Mouse (Mus musculus): ENCODE measurements around the gene Grm7. TPM values are rescaled to one million over a fixed set of nuclear protein-coding genes. Genes with fewer than 3 reads are reported as not detected.

Gene Grm7
- polyA plus RNA-seq (2014; fragmentation: Nextera tagmentation; extraction: Ambion mirVana): 3.2 and 4.5 TPM in 2 replicates

GRCm38 (mm10) chr6:110645411-110646361, at the start of gene Grm7:
Grm7 (plus strand) TSS chr6:110645581.
- Histone ChIP-seq H3K9ac (ENCODE audit: low read depth, low read length) (peak within 1 kb of the TSS; percentile 50), H3K36me3 (ENCODE audit: control insufficient read depth, insufficient read depth, low read length) (no peaks in the 10 kb centered on the region), H3K4me3 (ENCODE audit: low read depth, low read length) (peak within 1 kb of the TSS; percentile 55), H3K4me1 (ENCODE audit: control insufficient read depth, insufficient read depth, low read length) (peaks cover 11% of the 10 kb centered on the region; the same call in 1 of the 2 replicates), H3K27me3 (replicated peaks; ENCODE audit: control insufficient read depth, insufficient read depth, low read length) (peaks cover 47% of the 10 kb centered on the region), H3K27ac (replicated peaks; ENCODE audit: low read depth, low read length) (no peak within 1 kb of the TSS), H3K4me2 (ENCODE audit: low read depth, low read length) (peak within 1 kb of the TSS; percentile 84), H3K9me3 (ENCODE audit: control insufficient read depth, low read length) (no peaks in the 10 kb centered on the region)
- ATAC-seq (ENCODE audit: low read depth) (peak; percentile 81), DNase-seq (ENCODE audit: low spot score) (peak; percentile 68)
- WGBS: under 1% methylated on average over 40 of the region's 65 CpGs

GRCm38 (mm10) chr6:110645041-110645410, 355 bp upstream of the Grm7 start:
- DNase-seq (ENCODE audit: low spot score) (no peak), ATAC-seq (ENCODE audit: low read depth) (no peak; the same call in 1 of the 2 replicates)
- H3K27me3 ChIP-seq (replicated peaks; ENCODE audit: control insufficient read depth, insufficient read depth, low read length): peaks cover 47% of the 10 kb centered on the region
- H3K36me3 ChIP-seq (ENCODE audit: control insufficient read depth, insufficient read depth, low read length): no peaks in the 10 kb centered on the region
- no peak overlapping the region for H3K9ac ChIP-seq (ENCODE audit: low read depth, low read length)
- H3K9me3 ChIP-seq (ENCODE audit: control insufficient read depth, low read length): no peaks in the 10 kb centered on the region
- H3K4me1 ChIP-seq (ENCODE audit: control insufficient read depth, insufficient read depth, low read length): peaks cover 11% of the 10 kb centered on the region; the same call in 1 of the 2 replicates
- no peak overlapping the region for H3K27ac ChIP-seq (replicated peaks; ENCODE audit: low read depth, low read length)
- peak overlapping the region; percentile 84 for H3K4me2 ChIP-seq (ENCODE audit: low read depth, low read length)
- peak overlapping the region; percentile 55 for H3K4me3 ChIP-seq (ENCODE audit: low read depth, low read length)
- WGBS: 4% methylated on average over 7 of the region's 7 CpGs

- Histone ChIP-seq H3K27ac (replicated peaks; ENCODE audit: low read depth, low read length) (no peak overlapping the region), H3K4me3 (ENCODE audit: low read depth, low read length) (peak overlapping the region; percentile 55), H3K4me2 (ENCODE audit: low read depth, low read length) (peak overlapping the region; percentile 84), H3K4me1 (ENCODE audit: control insufficient read depth, insufficient read depth, low read length) (peaks cover 11% of the 10 kb centered on the region; the same call in 1 of the 2 replicates), H3K36me3 (ENCODE audit: control insufficient read depth, insufficient read depth, low read length) (no peaks in the 10 kb centered on the region), H3K9me3 (ENCODE audit: control insufficient read depth, low read length) (no peaks in the 10 kb centered on the region), H3K9ac (ENCODE audit: low read depth, low read length) (no peak overlapping the region), H3K27me3 (replicated peaks; ENCODE audit: control insufficient read depth, insufficient read depth, low read length) (peaks cover 47% of the 10 kb centered on the region)
- ATAC-seq (ENCODE audit: low read depth): no peak
- peak; percentile 21 for DNase-seq (ENCODE audit: low spot score)
- 2% methylated on average over 12 of the region's 12 CpGs for WGBS
These were observed 1.5 kb downstream of the Grm7 start for GRCm38 (mm10) chr6:110646901-110647300.

- Histone ChIP-seq H3K9me3 (ENCODE audit: control insufficient read depth, low read length) (no peaks in the 10 kb centered on the region), H3K4me2 (ENCODE audit: low read depth, low read length) (no peak overlapping the region), H3K27me3 (replicated peaks; ENCODE audit: control insufficient read depth, insufficient read depth, low read length) (peaks cover 44% of the 10 kb centered on the region), H3K9ac (ENCODE audit: low read depth, low read length) (no peak overlapping the region), H3K4me1 (ENCODE audit: control insufficient read depth, insufficient read depth, low read length) (peaks cover 11% of the 10 kb centered on the region; the same call in 1 of the 2 replicates), H3K36me3 (ENCODE audit: control insufficient read depth, insufficient read depth, low read length) (no peaks in the 10 kb centered on the region), H3K4me3 (ENCODE audit: low read depth, low read length) (no peak overlapping the region), H3K27ac (replicated peaks; ENCODE audit: low read depth, low read length) (no peak overlapping the region)
- ATAC-seq (ENCODE audit: low read depth) (no peak), DNase-seq (ENCODE audit: low spot score) (no peak)
- 71% methylated on average over 1 of the region's 1 CpGs for WGBS
These were observed 3.8 kb downstream of the Grm7 start for GRCm38 (mm10) chr6:110649227-110649626.

- Histone ChIP-seq H3K27ac (replicated peaks; ENCODE audit: low read depth, low read length) (no peak overlapping the region), H3K4me3 (ENCODE audit: low read depth, low read length) (no peak overlapping the region), H3K27me3 (replicated peaks; ENCODE audit: control insufficient read depth, insufficient read depth, low read length) (peaks cover 2% of the 10 kb centered on the region), H3K9me3 (ENCODE audit: control insufficient read depth, low read length) (no peaks in the 10 kb centered on the region), H3K9ac (ENCODE audit: low read depth, low read length) (no peak overlapping the region), H3K4me2 (ENCODE audit: low read depth, low read length) (no peak overlapping the region), H3K36me3 (ENCODE audit: control insufficient read depth, insufficient read depth, low read length) (no peaks in the 10 kb centered on the region), H3K4me1 (ENCODE audit: control insufficient read depth, insufficient read depth, low read length) (no peaks in the 10 kb centered on the region)
- DNase-seq (ENCODE audit: low spot score) (peak; percentile 1), ATAC-seq (ENCODE audit: low read depth) (no peak)
- 58% methylated on average over 5 of the region's 5 CpGs for WGBS
These were observed 8.1 kb downstream of the Grm7 start for GRCm38 (mm10) chr6:110653361-110654001.

GRCm38 (mm10) chr6:110664436-110664835, 19.1 kb downstream of the Grm7 start:
- ATAC-seq (ENCODE audit: low read depth) (no peak), DNase-seq (ENCODE audit: low spot score) (no peak)
- Histone ChIP-seq H3K4me3 (ENCODE audit: low read depth, low read length) (no peak overlapping the region), H3K36me3 (ENCODE audit: control insufficient read depth, insufficient read depth, low read length) (no peaks in the 10 kb centered on the region), H3K27me3 (replicated peaks; ENCODE audit: control insufficient read depth, insufficient read depth, low read length) (no peaks in the 10 kb centered on the region), H3K9ac (ENCODE audit: low read depth, low read length) (no peak overlapping the region), H3K9me3 (ENCODE audit: control insufficient read depth, low read length) (no peaks in the 10 kb centered on the region), H3K27ac (replicated peaks; ENCODE audit: low read depth, low read length) (no peak overlapping the region), H3K4me1 (ENCODE audit: control insufficient read depth, insufficient read depth, low read length) (no peaks in the 10 kb centered on the region), H3K4me2 (ENCODE audit: low read depth, low read length) (no peak overlapping the region)
- WGBS: 89% methylated on average over 1 of the region's 1 CpGs

- H3K9me3 ChIP-seq (ENCODE audit: control insufficient read depth, low read length): no peaks in the 10 kb centered on the region
- no peak overlapping the region for H3K9ac ChIP-seq (ENCODE audit: low read depth, low read length)
- DNase-seq (ENCODE audit: low spot score) (peak; percentile 23), ATAC-seq (ENCODE audit: low read depth) (no peak)
- H3K36me3 ChIP-seq (ENCODE audit: control insufficient read depth, insufficient read depth, low read length): no peaks in the 10 kb centered on the region
- no peaks in the 10 kb centered on the region for H3K4me1 ChIP-seq (ENCODE audit: control insufficient read depth, insufficient read depth, low read length)
- no peaks in the 10 kb centered on the region for H3K27me3 ChIP-seq (replicated peaks; ENCODE audit: control insufficient read depth, insufficient read depth, low read length)
- H3K27ac ChIP-seq (replicated peaks; ENCODE audit: low read depth, low read length): no peak overlapping the region
- H3K4me3 ChIP-seq (ENCODE audit: low read depth, low read length): no peak overlapping the region
- WGBS: 63% methylated on average over 5 of the region's 5 CpGs
- H3K4me2 ChIP-seq (ENCODE audit: low read depth, low read length): no peak overlapping the region
These were observed 23.1 kb downstream of the Grm7 start for GRCm38 (mm10) chr6:110668447-110668846.

GRCm38 (mm10) chr6:110690954-110691353, 45.6 kb downstream of the Grm7 start:
- WGBS: 73% methylated on average over 1 of the region's 1 CpGs
- no peak overlapping the region for H3K4me3 ChIP-seq (ENCODE audit: low read depth, low read length)
- no peaks in the 10 kb centered on the region for H3K27me3 ChIP-seq (replicated peaks; ENCODE audit: control insufficient read depth, insufficient read depth, low read length)

More at GRCm38 (mm10) chr6:110690954-110691353, 45.6 kb downstream of the Grm7 start:
- no peak overlapping the region for H3K27ac ChIP-seq (replicated peaks; ENCODE audit: low read depth, low read length)
- H3K4me1 ChIP-seq (ENCODE audit: control insufficient read depth, insufficient read depth, low read length): no peaks in the 10 kb centered on the region
- no peaks in the 10 kb centered on the region for H3K9me3 ChIP-seq (ENCODE audit: control insufficient read depth, low read length)
- no peak for DNase-seq (ENCODE audit: low spot score)
- H3K9ac ChIP-seq (ENCODE audit: low read depth, low read length): no peak overlapping the region
- no peak overlapping the region for H3K4me2 ChIP-seq (ENCODE audit: low read depth, low read length)
- ATAC-seq (ENCODE audit: low read depth): no peak
- H3K36me3 ChIP-seq (ENCODE audit: control insufficient read depth, insufficient read depth, low read length): no peaks in the 10 kb centered on the region
